Mouse (Mus musculus): ENCODE measurements around the gene Exoc3l.

DNA sequence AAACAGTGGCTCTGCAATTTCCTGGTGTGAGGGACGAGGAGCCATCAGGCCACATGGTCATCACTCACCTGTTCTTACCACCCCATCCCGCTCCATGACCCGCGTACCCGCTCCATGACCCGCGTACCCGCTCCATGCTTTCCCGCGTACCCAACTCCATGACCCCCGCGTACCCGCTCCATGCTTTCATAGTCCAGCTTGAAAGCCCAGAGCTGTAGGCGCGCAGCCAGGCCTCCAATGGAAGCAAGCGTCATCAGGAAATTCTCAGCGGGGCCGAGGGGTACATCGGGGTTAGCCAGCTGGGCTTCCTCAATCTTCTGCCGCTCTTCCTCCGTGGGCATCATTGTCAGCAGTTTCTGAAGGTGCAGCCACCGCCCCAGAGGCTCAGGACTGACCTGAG, 35.6 kb upstream of the Exoc3l start:
- TF ChIP-seq POLR2A (IDR thresholded peaks at IDR 0.05; ENCODE audit: low read depth, low read length) (no peak), MEF2A (IDR thresholded peaks at IDR 0.05; ENCODE audit: borderline replicate concordance, low read depth, low read length) (no peak), CTCF (conservative IDR thresholded peaks at IDR 0.05 in 1 of 2, IDR thresholded peaks at IDR 0.05 in 1 of 2; ENCODE audit: low read depth in 2 of 2, low read length in 2 of 2) (no peak), E2F4 (IDR thresholded peaks at IDR 0.05; ENCODE audit: insufficient replicate concordance, low read depth, low read length) (no peak), UBTF (IDR thresholded peaks at IDR 0.05; ENCODE audit: low read depth, low read length) (no peak), MXI1 (IDR thresholded peaks at IDR 0.05; ENCODE audit: low read depth, low read length) (no peak), TBP (conservative IDR thresholded peaks at IDR 0.05; ENCODE audit: low read depth, low read length) (no peak), ZNF384 (IDR thresholded peaks at IDR 0.05; ENCODE audit: low read depth, low read length) (no peak), ZKSCAN1 (IDR thresholded peaks at IDR 0.05; ENCODE audit: borderline replicate concordance, low read depth, low read length) (no peak), NRF1 (IDR thresholded peaks at IDR 0.05; ENCODE audit: low read depth, low read length) (no peak), POLR2AphosphoS2 (IDR thresholded peaks at IDR 0.05; ENCODE audit: low read depth, low read length) (no peak), ZC3H11A (IDR thresholded peaks at IDR 0.05; ENCODE audit: low read depth, low read length) (no peak), GABPA (IDR thresholded peaks at IDR 0.05; ENCODE audit: insufficient replicate concordance, low read depth, low read length) (no peak)

Data from CH12.LX (cell line).